Mouse (Mus musculus) Patski (cell line): ENCODE data around the gene Rab21. TPM values are rescaled to one million over a fixed set of nuclear protein-coding genes. Genes with fewer than 3 reads are reported as not detected.
"Not testable (repeated sequence)": the region's sequence is repeated elsewhere in the genome, so short reads cannot be mapped to it uniquely, and the experiment has no call there.

Source experiments
- ATAC-seq: fragments of 100-300 bp; one replicate; pipeline ENCODE4 v1.8.0; 2021
- CTCF ChIA-PET: fragments of 350-600 bp; sonication (Branson Sonifier 250); formaldehyde crosslinking; loops from one replicate; lab custom pipeline; 2022; ENCODE audit warnings: inconsistent platforms; lab: Charles Lee
- POLR2A ChIA-PET: fragments of 350-600 bp; sonication (Branson Sonifier 250); formaldehyde crosslinking; loops from one replicate; lab custom pipeline; 2022; ENCODE audit warnings: antibody characterized with exemption, inconsistent platforms; lab: Charles Lee
- DNase-seq: peaks from one replicate; pipeline ENCODE4 v3.0.0-alpha.2; 2011; ENCODE audit warnings: low read depth, low spot score
- H3K27me3 ChIP-seq: fragments of 371-371 bp; one replicate; pipeline ENCODE4 v1.5.1; 2021
- CTCF ChIP-seq: fragments of 100-300 bp; IDR thresholded peaks from one replicate; pipeline ENCODE4 v1.5.1; 2021
- in situ Hi-C: fragments of 300-500 bp; cut with MboI; formaldehyde crosslinking; loops from 3 replicates; pipeline ENCODE4 v1.11.1; 2018; ENCODE audit warnings: low pct_unique_long_range_greater_than_20kb, mixed read lengths
- polyA plus RNA-seq: library from polyadenylated mRNA; unstranded; gene quantifications from one replicate; pipeline ENCODE4 v1.2.3, GENCODE M21; 2021

Gene Rab21
- polyA plus RNA-seq, 1 experiment from 2014 or later: 58.2 TPM

DNA sequence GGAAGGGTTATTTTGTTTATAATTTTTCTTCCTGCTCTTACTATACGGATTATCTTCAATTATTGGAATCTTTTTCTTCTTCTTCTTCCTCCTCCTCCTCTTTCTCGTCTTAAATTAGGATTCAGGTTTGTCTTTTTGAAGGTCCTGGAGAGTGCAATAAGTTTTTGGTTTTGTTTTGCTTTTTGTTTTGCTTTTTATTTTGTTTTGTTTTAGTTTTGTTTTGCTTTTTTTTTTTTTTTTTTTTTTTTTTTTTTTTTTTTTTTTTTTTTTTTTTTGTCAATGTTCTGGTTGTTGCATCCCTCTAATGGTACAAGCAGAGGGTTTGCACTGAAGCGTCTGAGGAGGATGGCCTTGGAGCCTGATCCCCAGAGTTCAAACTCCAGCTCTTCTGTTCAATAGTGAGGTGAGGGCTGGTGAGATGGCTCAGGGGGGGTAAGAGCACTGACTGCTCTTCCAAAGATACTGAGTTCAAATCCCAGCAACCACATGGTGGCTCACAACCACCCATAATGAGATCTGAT lies 13.7 kb upstream of the Rab21 start:
- ChIA-PET CTCF (interaction anchor here (1.0 kb wide), 1 partner anchor 16 kb away, joined by 3 read pairs; no protein-coding TSS in a partner anchor), POLR2A (no interaction called here)
- no peak for DNase-seq
- ATAC-seq: no peak
- in situ Hi-C loops: loop anchor here (5.0 kb wide), 1 partner anchor 288 kb away; no protein-coding TSS in a partner anchor
- no peak for TF ChIP-seq CTCF
- no peaks in the 10 kb centered on the region for H3K27me3 ChIP-seq

GRCm38 (mm10) chr10:115328514-115328913 lies 13.1 kb upstream of the Rab21 start:
- ChIA-PET CTCF (interaction anchor here (1.0 kb wide), 1 partner anchor 17 kb away, joined by 3 read pairs; no protein-coding TSS in a partner anchor), POLR2A (no interaction called here)
- in situ Hi-C loops: loop anchor here (5.0 kb wide), 1 partner anchor 289 kb away; no protein-coding TSS in a partner anchor
- no peaks in the 10 kb centered on the region for H3K27me3 ChIP-seq
- TF ChIP-seq CTCF: no peak
- DNase-seq: no peak
- no peak for ATAC-seq

- ChIA-PET POLR2A (no interaction called here), CTCF (interaction anchor here (0.7 to 1.6 kb wide), 11 partner anchors 9 to 407 kb away, joined by 3 to 7 read pairs (median 3); partner anchors contain the start of gene Zfc3h1)
- peak; percentile 94 for TF ChIP-seq CTCF
- no peaks in the 10 kb centered on the region for H3K27me3 ChIP-seq
- DNase-seq (no peak), ATAC-seq (no peak)
- in situ Hi-C loops: loop anchor here (5.0 kb wide), 1 partner anchor 874 kb away; no protein-coding TSS in a partner anchor
These were observed 7.9 kb upstream of the Rab21 start for GRCm38 (mm10) chr10:115323295-115323694.

DNA sequence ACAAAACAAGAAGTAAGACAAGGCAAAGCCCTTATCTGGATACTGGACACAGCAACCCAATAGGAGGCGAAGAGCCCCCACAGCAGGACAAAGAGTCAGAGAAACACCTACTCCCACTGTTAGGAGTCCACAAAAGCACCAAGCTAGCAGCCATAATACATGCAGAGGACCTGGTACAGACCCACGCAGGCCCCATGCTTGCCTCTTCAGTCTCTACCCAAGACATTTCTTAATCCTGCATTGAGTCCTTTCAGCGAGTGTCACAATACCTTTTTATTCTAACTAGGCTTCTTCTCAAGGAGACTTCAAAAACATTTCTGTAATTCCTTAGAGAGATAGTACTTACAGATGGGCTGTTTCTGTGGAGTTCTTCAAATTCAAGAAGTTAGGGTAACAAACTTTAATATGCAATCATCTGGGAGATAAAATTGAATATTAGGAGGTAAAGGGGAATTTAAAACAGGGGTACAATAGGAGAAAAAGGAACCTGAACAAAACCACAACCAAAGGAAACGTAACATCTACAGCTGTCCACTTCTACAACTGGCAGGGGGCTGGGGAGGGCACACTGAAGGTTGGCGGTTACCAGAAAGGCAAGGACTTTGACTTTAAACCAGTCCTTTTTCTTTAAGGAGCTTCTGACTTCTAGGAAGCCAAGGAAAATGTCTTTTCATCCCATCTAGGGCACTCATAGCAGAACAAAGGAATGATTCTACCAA lies 6.1 kb upstream of the Rab21 start:
- no peak for TF ChIP-seq CTCF
- no peaks in the 10 kb centered on the region for H3K27me3 ChIP-seq
- ATAC-seq (no peak), DNase-seq (no peak)
- in situ Hi-C loops: loop anchor here (5.0 kb wide), 1 partner anchor 876 kb away; no protein-coding TSS in a partner anchor
- POLR2A ChIA-PET: no interaction called here
- CTCF ChIA-PET: interaction anchor here (1.1 to 1.3 kb wide), 2 partner anchors 86 to 875 kb away, joined by 3 to 4 read pairs; no protein-coding TSS in a partner anchor

GRCm38 (mm10) chr10:115318388-115318787 lies 3.0 kb upstream of the Rab21 start:
- H3K27me3 ChIP-seq, ATAC-seq, DNase-seq, CTCF ChIA-PET, in situ Hi-C loops: not testable (repeated sequence)
- POLR2A ChIA-PET: interaction anchor here (0.5 to 0.8 kb wide), 2 partner anchors 9 to 28 kb away, joined by 3 read pairs; no protein-coding TSS in a partner anchor

DNA sequence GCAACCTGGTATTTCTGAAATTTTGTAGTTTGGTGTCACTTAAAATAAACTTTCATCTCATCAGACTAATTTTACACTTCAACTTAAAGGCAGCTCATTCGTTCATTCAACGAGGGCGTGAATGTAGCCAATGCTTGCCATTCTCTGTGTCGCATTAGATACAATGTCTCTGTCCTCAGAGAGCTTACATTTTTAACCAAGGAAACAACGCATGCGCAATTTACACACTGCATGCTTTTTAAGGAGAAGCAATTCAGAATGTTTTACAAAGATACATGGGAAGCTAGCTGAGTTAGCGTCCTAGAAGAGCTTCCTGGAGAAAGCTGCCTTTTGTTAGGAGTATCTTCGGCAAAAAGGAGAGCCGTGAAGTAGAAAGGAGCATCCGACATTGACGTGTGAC lies 919 bp upstream of the Rab21 start:
- ChIA-PET POLR2A (interaction anchor here (0.7 to 1.6 kb wide), 4 partner anchors 16 to 71 kb away, joined by 3 to 5 read pairs (median 3); no protein-coding TSS in a partner anchor), CTCF (interaction anchor here (1.0 kb wide), 1 partner anchor 54 kb away, joined by 3 read pairs; no protein-coding TSS in a partner anchor)
- no peak for TF ChIP-seq CTCF
- ATAC-seq (no peak), DNase-seq (no peak)
- H3K27me3 ChIP-seq: no peaks in the 10 kb centered on the region
- in situ Hi-C loops: no loop called here

GRCm38 (mm10) chr10:115314582-115315452 lies 577 bp downstream of the Rab21 start:
- no peaks in the 10 kb centered on the region for H3K27me3 ChIP-seq
- ATAC-seq (peak; percentile 37), DNase-seq (no peak)
- ChIA-PET CTCF (interaction anchor here (1.0 to 2.2 kb wide), 2 partner anchors 24 to 92 kb away, joined by 3 to 6 read pairs; no protein-coding TSS in a partner anchor), POLR2A (interaction anchor here (0.7 to 1.6 kb wide), 4 partner anchors 9 to 48 kb away, joined by 3 to 5 read pairs (median 4); partner anchors contain the start of gene Tmem19)
- in situ Hi-C loops: loop anchor here (5.0 kb wide), 1 partner anchor 77 kb away; no protein-coding TSS in a partner anchor
- no peak for TF ChIP-seq CTCF

DNA sequence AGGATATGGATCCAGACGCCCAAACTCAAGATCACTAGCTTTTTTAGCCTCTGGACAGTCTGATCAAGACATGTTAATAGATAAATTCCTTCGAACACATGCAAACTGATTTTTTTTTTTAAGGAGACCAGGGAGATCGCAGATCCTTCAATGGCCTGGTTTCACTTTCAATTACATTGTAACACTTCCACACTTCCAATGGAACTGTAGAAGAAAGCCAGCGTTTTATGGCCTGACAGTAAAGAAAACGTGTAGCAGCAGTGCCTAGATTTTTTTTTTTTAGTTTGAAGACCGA lies 1.2 kb downstream of the Rab21 start:
- TF ChIP-seq CTCF: no peak
- DNase-seq (no peak), ATAC-seq (no peak)
- POLR2A ChIA-PET: no interaction called here
- H3K27me3 ChIP-seq: no peaks in the 10 kb centered on the region
- CTCF ChIA-PET: interaction anchor here (2.2 kb wide), 1 partner anchor 24 kb away, joined by 6 read pairs; no protein-coding TSS in a partner anchor
- in situ Hi-C loops: loop anchor here (5.0 kb wide), 1 partner anchor 78 kb away; no protein-coding TSS in a partner anchor

GRCm38 (mm10) chr10:115313641-115314286 lies 1.6 kb downstream of the Rab21 start:
- DNase-seq (no peak), ATAC-seq (no peak)
- H3K27me3 ChIP-seq: no peaks in the 10 kb centered on the region
- POLR2A ChIA-PET: no interaction called here
- TF ChIP-seq CTCF: no peak
- CTCF ChIA-PET: interaction anchor here (2.2 kb wide), 1 partner anchor 23 kb away, joined by 6 read pairs; no protein-coding TSS in a partner anchor
- in situ Hi-C loops: loop anchor here (5.0 kb wide), 1 partner anchor 79 kb away; no protein-coding TSS in a partner anchor
